Mouse (Mus musculus): ENCODE data around the gene Maml3. TPM values are rescaled to one million over a fixed set of nuclear protein-coding genes. Genes with fewer than 3 reads are reported as not detected.

Maml3 gene
- total RNA-seq, 4 experiments from 2014 or later = 1.9 to 3.3 (median 2.7) TPM

- no peak for DNase-seq (ENCODE audit: low spot score)
Measured at GRCm38 (mm10) chr3:51661880-51662550, 442.9 kb downstream of the Maml3 start.

- no peak for DNase-seq (ENCODE audit: low spot score)
Measured at GRCm38 (mm10) chr3:51661376-51661775, 443.5 kb downstream of the Maml3 start.

GRCm38 (mm10) chr3:51660821-51661276, 444.0 kb downstream of the Maml3 start:
- no peak for DNase-seq (ENCODE audit: low spot score)

GRCm38 (mm10) chr3:51660060-51660459, 444.8 kb downstream of the Maml3 start, which contains the start of gene Mgst2:
Mgst2 (plus strand) TSS chr3:51660360.
- DNase-seq (ENCODE audit: low spot score) = no peak

GRCm38 (mm10) chr3:51659415-51659814, 445.5 kb downstream of the Maml3 start:
- no peak for DNase-seq (ENCODE audit: low spot score)

GRCm38 (mm10) chr3:51654303-51655055, 450.4 kb downstream of the Maml3 start:
- DNase-seq (ENCODE audit: low spot score) = no peak

- DNase-seq (ENCODE audit: low spot score) = peak; percentile 38
Measured at GRCm38 (mm10) chr3:51652701-51653100, 452.2 kb downstream of the Maml3 start.

GRCm38 (mm10) chr3:51652292-51652691, 452.6 kb downstream of the Maml3 start:
- DNase-seq (ENCODE audit: low spot score) = peak; percentile 77

GRCm38 (mm10) chr3:51651149-51651548, 453.7 kb downstream of the Maml3 start:
- no peak for DNase-seq (ENCODE audit: low spot score)

- no peak for DNase-seq (ENCODE audit: low spot score)
Measured at GRCm38 (mm10) chr3:51649986-51650385, 454.9 kb downstream of the Maml3 start.

GRCm38 (mm10) chr3:51649426-51649825, 455.4 kb downstream of the Maml3 start:
- peak; percentile 24 for DNase-seq (ENCODE audit: low spot score)

- DNase-seq (ENCODE audit: low spot score) = peak; percentile 81
Measured at GRCm38 (mm10) chr3:51648037-51648664, 456.7 kb downstream of the Maml3 start.

GRCm38 (mm10) chr3:51647356-51647755, 457.5 kb downstream of the Maml3 start:
- no peak for DNase-seq (ENCODE audit: low spot score)

- no peak for DNase-seq (ENCODE audit: low spot score)
Measured at GRCm38 (mm10) chr3:51646301-51646700, 458.6 kb downstream of the Maml3 start.

- DNase-seq (ENCODE audit: low spot score) = no peak
Measured at GRCm38 (mm10) chr3:51645484-51645883, 459.4 kb downstream of the Maml3 start.

- no peak for DNase-seq (ENCODE audit: low spot score)
Measured at GRCm38 (mm10) chr3:51638260-51638659, 466.6 kb downstream of the Maml3 start.

- no peak for DNase-seq (ENCODE audit: low spot score)
Measured at GRCm38 (mm10) chr3:51637326-51637725, 467.6 kb downstream of the Maml3 start.

GRCm38 (mm10) chr3:51636700-51637099, 468.2 kb downstream of the Maml3 start:
- no peak for DNase-seq (ENCODE audit: low spot score)

GRCm38 (mm10) chr3:51635960-51636359, 468.9 kb downstream of the Maml3 start:
- DNase-seq (ENCODE audit: low spot score) = no peak

All from heart, adult 8-10 months (tissue).